In the genomic region with DNA sequence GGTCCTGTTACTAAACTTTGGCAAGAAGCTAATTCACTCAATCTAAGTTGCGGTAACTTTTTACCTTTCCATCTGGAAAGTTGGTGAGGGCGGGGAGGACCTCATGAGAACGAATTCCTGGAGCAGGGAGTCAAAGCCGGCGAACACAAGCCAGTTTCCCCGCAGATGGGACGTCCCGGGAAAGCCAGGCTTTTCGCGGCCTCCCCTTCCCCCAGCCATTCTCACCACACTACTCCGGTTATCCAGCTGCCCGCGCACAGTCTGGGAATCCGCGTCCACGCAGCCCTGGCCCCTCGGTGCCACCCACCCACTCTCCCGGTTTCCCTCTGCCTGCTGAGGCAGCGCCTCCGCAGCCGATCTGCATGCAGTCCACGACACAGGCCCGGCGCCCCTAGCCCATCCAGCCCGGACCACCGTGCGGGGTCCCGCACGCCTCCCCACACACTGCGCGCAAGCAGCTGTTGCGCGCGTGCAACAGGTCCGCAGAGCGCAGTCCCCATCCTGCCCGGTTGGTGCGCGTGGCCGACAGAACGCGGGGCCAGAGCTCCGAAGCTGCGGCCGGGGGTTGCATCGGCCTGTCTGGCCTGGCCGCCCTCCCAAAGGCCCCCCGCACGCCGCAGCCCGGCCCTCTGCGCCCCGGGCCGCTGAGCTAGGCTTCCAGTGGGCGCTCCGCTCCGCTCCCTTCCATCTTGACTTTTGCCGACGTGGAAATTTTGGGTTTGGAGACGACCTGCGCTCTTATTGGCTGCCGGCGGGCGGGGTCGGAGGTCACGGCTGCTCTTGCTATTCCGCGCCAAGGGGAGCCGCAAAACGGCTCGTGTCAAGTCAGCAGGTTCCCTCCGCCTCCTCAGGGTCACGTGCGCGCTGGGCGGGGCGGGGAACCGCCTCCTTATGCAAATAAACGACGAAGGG, we compare ENCODE assay signal across 8 mouse cellular contexts.
A peak's percentile ranks its signal among the peaks of the same experiment; 100 is the strongest.
DNase-seq lines count a peak whose midpoint lies in the region; ATAC-seq and TF ChIP-seq lines count a peak whose summit lies in the region.

No protein-coding gene starts in this region.

- no peak for TF ChIP-seq CTCF in CH12.LX (conservative IDR thresholded peaks at IDR 0.05 in 1 of 2, IDR thresholded peaks at IDR 0.05 in 1 of 2; ENCODE audit: low read depth in 2 of 2, low read length in 2 of 2)
- no peak for TF ChIP-seq CTCF in olfactory bulb, adult 2 months (IDR thresholded peaks at IDR 0.05; ENCODE audit: insufficient read depth, low read depth, low read length)

- intact Hi-C loops in heart, postnatal 14 days (cut with DNase I): loop anchor here (1.0 to 5.0 kb wide), 2 partner anchors 62 to 92 kb away; no protein-coding TSS in a partner anchor

- H3K27me3 ChIP-seq in CH12.LX (replicated peaks): no peaks in the 10 kb centered on the region
- peaks cover 7% of the 10 kb centered on the region; the same call in 1 of the 2 replicates for H3K27me3 ChIP-seq in forebrain, embryonic 14.5 days (replicated peaks; ENCODE audit: control insufficient read depth, insufficient read depth, low read length)

- H3K9me3 ChIP-seq in CH12.LX (replicated peaks; ENCODE audit: low read length): peaks cover 10% of the 10 kb centered on the region
- no peaks in the 10 kb centered on the region for H3K9me3 ChIP-seq in forebrain, embryonic 14.5 days (replicated peaks; ENCODE audit: control insufficient read depth, low read length)

- peaks cover 17% of the 10 kb centered on the region for H3K79me2 ChIP-seq in CH12.LX (replicated peaks; ENCODE audit: control insufficient read depth, extremely low read depth, insufficient read depth, poor library complexity, severe bottlenecking)

- TF ChIP-seq EP300 in CH12.LX (IDR thresholded peaks at IDR 0.05; ENCODE audit: low read length): no peak

- peak overlapping the region; percentile 90 to 99 (median 98) for H3K4me3 ChIP-seq in CH12.LX (replicated peaks in 1 of 3; ENCODE audit: low read depth in 2 of 3, low read length in 2 of 3, poor library complexity in 1 of 3)
- peak overlapping the region; percentile 63 for H3K4me3 ChIP-seq in forebrain, embryonic 14.5 days (ENCODE audit: low read depth, low read length)
- H3K4me3 ChIP-seq in olfactory bulb, adult 2 months (ENCODE audit: insufficient read depth, low read depth, low read length): peak overlapping the region; percentile 45

- under 1% methylated on average over 78 of the region's 80 CpGs for WGBS in forebrain, embryonic 14.5 days
- under 1% methylated on average over 80 of the region's 80 CpGs for WGBS in large intestine, adult 2 months
- under 1% methylated on average over 80 of the region's 80 CpGs for WGBS in olfactory bulb, adult 2 months

- peaks cover 9 to 35% of the 10 kb centered on the region in 2 experiments for H3K4me1 ChIP-seq in CH12.LX (ENCODE audit: control insufficient read depth in 1 of 2, insufficient read depth in 2 of 2)
- H3K4me1 ChIP-seq in forebrain, embryonic 14.5 days (ENCODE audit: control insufficient read depth, insufficient read depth, low read length): peaks cover 8% of the 10 kb centered on the region
- H3K4me1 ChIP-seq in olfactory bulb, adult 2 months (ENCODE audit: control insufficient read depth, insufficient read depth, low read length): peaks cover 13% of the 10 kb centered on the region

- H3K4me2 ChIP-seq in CH12.LX (ENCODE audit: insufficient read depth, low read depth, poor library complexity, severe bottlenecking): peak overlapping the region; percentile 72
- H3K4me2 ChIP-seq in forebrain, embryonic 14.5 days (ENCODE audit: low read length): peak overlapping the region; percentile 99

- TF ChIP-seq RAD21 in CH12.LX (IDR thresholded peaks at IDR 0.05; ENCODE audit: low read depth, low read length): no peak

- dilution Hi-C loops in CH12.LX (cut with MboI; ENCODE audit: extremely low pct_ligation_motif_present, extremely low pct_unique_long_range_greater_than_20kb, low sequenced_read_pairs): no loop called here

- H3K36me3 ChIP-seq in CH12.LX (replicated peaks in 1 of 2; ENCODE audit: control insufficient read depth in 1 of 2, insufficient read depth in 1 of 2, low read length in 1 of 2): peaks cover 0 to 18% of the 10 kb centered on the region in 2 experiments
- no peaks in the 10 kb centered on the region for H3K36me3 ChIP-seq in forebrain, embryonic 14.5 days (ENCODE audit: control insufficient read depth, insufficient read depth, low read length)

- in situ Hi-C loops in CH12.LX (cut with MboI; ENCODE audit: low pct_ligation_motif_present, low pct_unique_long_range_greater_than_20kb, low sequenced_read_pairs): no loop called here

- TF ChIP-seq POLR2A in CH12.LX (IDR thresholded peaks at IDR 0.05; ENCODE audit: low read depth, low read length): peak; percentile 83
- TF ChIP-seq POLR2A in olfactory bulb, adult 2 months (IDR thresholded peaks at IDR 0.05; ENCODE audit: insufficient read depth, low read depth, low read length): no peak

- peak overlapping the region; percentile 38 for H3K27ac ChIP-seq in CH12.LX (ENCODE audit: insufficient read depth, low read depth)
- no peak overlapping the region for H3K27ac ChIP-seq in forebrain, embryonic 14.5 days (ENCODE audit: low read depth, low read length)
- no peak overlapping the region for H3K27ac ChIP-seq in olfactory bulb, adult 2 months (ENCODE audit: insufficient read depth, low read depth, low read length)

- H3K9ac ChIP-seq in CH12.LX (ENCODE audit: insufficient read depth, low read depth): peak overlapping the region; percentile 90
- H3K9ac ChIP-seq in forebrain, embryonic 14.5 days (ENCODE audit: low read length): peak overlapping the region; percentile 56

- peak; percentile 95 for DNase-seq in CH12.LX (ENCODE audit: extremely low read depth)
- peak; percentile 63 for DNase-seq in brain, adult 2 months (ENCODE audit: low read depth, low spot score)
- peak; percentile 82 for DNase-seq in forebrain, embryonic 14.5 days (ENCODE audit: low spot score)
- DNase-seq in heart, postnatal 14 days: peak; percentile 82 to 92
- peak; percentile 77 for DNase-seq in large intestine, adult 2 months (ENCODE audit: low read depth, low spot score)
- DNase-seq in lung, adult 18-20 months: peak; percentile 84 to 91
- peak; percentile 83 to 90 for DNase-seq in thymus, adult 18-20 months

- ATAC-seq in forebrain, embryonic 14.5 days: peak; percentile 86

TF ChIP-seq in CH12.LX, 34 proteins besides CTCF, POLR2A, EP300 and RAD21 (continues in another document):
- TF ChIP-seq TBP (conservative IDR thresholded peaks at IDR 0.05; ENCODE audit: low read depth, low read length) (0 out of 2 replicates have a peak, but pooled peaks have one; percentile 61), E2F4 (IDR thresholded peaks at IDR 0.05; ENCODE audit: insufficient replicate concordance, low read depth, low read length) (peak; percentile 57; the same call in 1 of the 2 replicates), UBTF (IDR thresholded peaks at IDR 0.05; ENCODE audit: low read depth, low read length) (no peak), HCFC1 (IDR thresholded peaks at IDR 0.05; ENCODE audit: low read depth, low read length) (peak; percentile 65), NELFE (IDR thresholded peaks at IDR 0.05; ENCODE audit: low read depth, low read length) (peak; percentile 86), MAFK (IDR thresholded peaks at IDR 0.05; ENCODE audit: insufficient replicate concordance, low read length) (peak; percentile 82), MYC (IDR thresholded peaks at IDR 0.05; ENCODE audit: low read depth, low read length) (peak; percentile 24; the same call in 1 of the 2 replicates), SIN3A (IDR thresholded peaks at IDR 0.05; ENCODE audit: low read length) (peak; percentile 86), ELF1 (IDR thresholded peaks at IDR 0.05; ENCODE audit: low read depth, low read length) (peak; percentile 52; the same call in 1 of the 2 replicates), BHLHE40 (IDR thresholded peaks at IDR 0.05; ENCODE audit: low read depth, low read length) (peak; percentile 97), JUND (conservative IDR thresholded peaks at IDR 0.05; ENCODE audit: low read depth, low read length) (no peak), ETS1 (conservative IDR thresholded peaks at IDR 0.05; ENCODE audit: low read depth, low read length) (peak; percentile 55), ZMIZ1 (IDR thresholded peaks at IDR 0.05; ENCODE audit: low read depth, low read length) (peak; percentile 72), KAT2A (IDR thresholded peaks at IDR 0.05; ENCODE audit: insufficient replicate concordance, low read length) (peak; percentile 70; the same call in 1 of the 2 replicates), USF1 (IDR thresholded peaks at IDR 0.05; ENCODE audit: low read depth, low read length) (peak; percentile 94), CHD2 (IDR thresholded peaks at IDR 0.05; ENCODE audit: low read length) (peak; percentile 20; the same call in 1 of the 2 replicates), MAX (IDR thresholded peaks at IDR 0.05; ENCODE audit: low read length) (peak; percentile 94), MXI1 (IDR thresholded peaks at IDR 0.05; ENCODE audit: low read depth, low read length) (peak; percentile 77), GABPA (IDR thresholded peaks at IDR 0.05; ENCODE audit: insufficient replicate concordance, low read depth, low read length) (no peak), MAZ (IDR thresholded peaks at IDR 0.05; ENCODE audit: low read depth, low read length) (peak; percentile 86; the same call in 1 of the 2 replicates), SMC3 (IDR thresholded peaks at IDR 0.05; ENCODE audit: low read depth, low read length) (no peak; the same call in 1 of the 2 replicates), TCF12 (IDR thresholded peaks at IDR 0.05; ENCODE audit: low read depth, low read length) (peak; percentile 73), POLR2AphosphoS2 (IDR thresholded peaks at IDR 0.05; ENCODE audit: low read depth, low read length) (no peak), PAX5 (IDR thresholded peaks at IDR 0.05; ENCODE audit: low read length) (no peak), JUN (IDR thresholded peaks at IDR 0.05; ENCODE audit: insufficient read depth, low read depth, low read length) (no peak), CHD1 (IDR thresholded peaks at IDR 0.05; ENCODE audit: low read depth, low read length) (0 out of 2 replicates have a peak, but pooled peaks have one; percentile 52), USF2 (conservative IDR thresholded peaks at IDR 0.05; ENCODE audit: low read depth, low read length) (peak; percentile 87), NRF1 (IDR thresholded peaks at IDR 0.05; ENCODE audit: low read depth, low read length) (0 out of 2 replicates have a peak, but pooled peaks have one; percentile 23), ZNF384 (IDR thresholded peaks at IDR 0.05; ENCODE audit: low read depth, low read length) (no peak), MEF2A (IDR thresholded peaks at IDR 0.05; ENCODE audit: borderline replicate concordance, low read depth, low read length) (0 out of 2 replicates have a peak, but pooled peaks have one; percentile 24), ZKSCAN1 (IDR thresholded peaks at IDR 0.05; ENCODE audit: borderline replicate concordance, low read depth, low read length) (no peak), ZC3H11A (IDR thresholded peaks at IDR 0.05; ENCODE audit: low read depth, low read length) (no peak)

Comparison
In these comparisons a context has a peak if more than half of its experiments do, and no peak if none do; other contexts are left out.
1. H3K4me3 ChIP-seq: peak in every context shown above with its lines; median percentile 98 in CH12.LX; 63 in forebrain, embryonic 14.5 days; 45 in olfactory bulb, adult 2 months.